Mouse (Mus musculus): ENCODE measurements at regions not wholly inside any gene's neighbourhood (a gene's known extent, or its start where the extent isn't known, plus 50 kb on each side); places are given as distances from the start of the nearest gene placed in this dataset.
"Not testable (repeated sequence)": the region's sequence is repeated elsewhere in the genome, so short reads cannot be mapped to it uniquely, and the experiment has no call there.

DNA sequence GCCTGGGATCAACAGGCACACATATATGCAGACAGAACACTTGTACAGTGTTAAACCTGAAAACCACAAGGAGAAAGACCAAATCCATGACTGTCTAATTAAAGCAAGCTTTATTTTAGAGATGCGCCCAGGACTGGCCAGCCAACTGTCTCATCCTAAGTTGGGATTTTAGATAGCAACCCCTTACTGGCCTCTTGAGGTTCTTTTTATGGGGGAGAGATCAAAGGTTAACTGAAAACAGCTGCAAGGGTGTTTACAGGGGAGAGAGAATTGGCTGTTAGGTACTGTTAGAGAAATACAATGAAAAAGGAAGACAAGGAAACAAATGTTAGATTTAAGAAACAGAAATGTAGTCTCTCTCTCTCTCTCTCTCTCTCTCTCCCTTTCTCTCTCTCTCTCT lies 202.4 kb upstream of the Thpo start:
- no peak for DNase-seq (ENCODE audit: low spot score)
- no peaks in the 10 kb centered on the region for H3K36me3 ChIP-seq (replicated peaks; ENCODE audit: control insufficient read depth, insufficient read depth, low read length)
- H3K4me2 ChIP-seq (ENCODE audit: low read depth, low read length), result no peak overlapping the region
- no peak for ATAC-seq (ENCODE audit: insufficient read depth, low read depth)
- no peak overlapping the region for H3K9ac ChIP-seq (replicated peaks; ENCODE audit: low read depth, low read length)
- H3K4me1 ChIP-seq (ENCODE audit: control insufficient read depth, insufficient read depth), result no peaks in the 10 kb centered on the region
- no peaks in the 10 kb centered on the region for H3K9me3 ChIP-seq (replicated peaks; ENCODE audit: control insufficient read depth, low read length)
- TF ChIP-seq CTCF (IDR thresholded peaks at IDR 0.05; ENCODE audit: low read depth) (no peak), EP300 (IDR thresholded peaks at IDR 0.05; ENCODE audit: low read depth) (no peak)
- WGBS, result 75% methylated on average over 1 of the region's 1 CpGs
- no peak overlapping the region for H3K4me3 ChIP-seq (ENCODE audit: low read depth, low read length)
- H3K27ac ChIP-seq (ENCODE audit: low read depth), result no peak overlapping the region
- H3K27me3 ChIP-seq (ENCODE audit: control insufficient read depth, insufficient read depth, low read length), result no peaks in the 10 kb centered on the region

DNA sequence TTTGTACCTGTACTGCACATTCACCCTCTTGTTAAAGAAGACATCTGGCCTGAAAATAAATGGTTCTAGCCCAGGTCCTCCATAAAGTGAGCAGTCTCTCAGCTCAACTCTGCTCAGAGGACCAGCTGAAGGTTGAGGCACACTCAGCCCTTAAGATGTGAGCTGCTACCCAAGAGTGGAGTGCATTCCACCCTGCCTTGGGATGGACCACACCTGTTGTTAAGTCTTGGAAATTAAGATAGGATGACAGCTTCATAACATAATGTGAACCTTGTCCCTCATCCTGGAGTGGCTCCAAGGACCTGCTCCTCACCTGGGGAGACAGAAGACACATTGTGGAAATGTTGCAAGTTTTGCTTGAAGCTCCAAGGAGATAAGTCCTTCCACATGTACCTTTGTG lies 200.5 kb upstream of the Thpo start:
- not testable (repeated sequence) for ATAC-seq (ENCODE audit: insufficient read depth, low read depth); H3K4me1 ChIP-seq (ENCODE audit: control insufficient read depth, insufficient read depth); H3K4me2 ChIP-seq (ENCODE audit: low read depth, low read length); H3K9ac ChIP-seq (replicated peaks; ENCODE audit: low read depth, low read length); H3K27ac ChIP-seq (ENCODE audit: low read depth); H3K27me3 ChIP-seq (ENCODE audit: control insufficient read depth, insufficient read depth, low read length); H3K4me3 ChIP-seq (ENCODE audit: low read depth, low read length); H3K36me3 ChIP-seq (replicated peaks; ENCODE audit: control insufficient read depth, insufficient read depth, low read length); H3K9me3 ChIP-seq (replicated peaks; ENCODE audit: control insufficient read depth, low read length); DNase-seq (ENCODE audit: low spot score)

DNA sequence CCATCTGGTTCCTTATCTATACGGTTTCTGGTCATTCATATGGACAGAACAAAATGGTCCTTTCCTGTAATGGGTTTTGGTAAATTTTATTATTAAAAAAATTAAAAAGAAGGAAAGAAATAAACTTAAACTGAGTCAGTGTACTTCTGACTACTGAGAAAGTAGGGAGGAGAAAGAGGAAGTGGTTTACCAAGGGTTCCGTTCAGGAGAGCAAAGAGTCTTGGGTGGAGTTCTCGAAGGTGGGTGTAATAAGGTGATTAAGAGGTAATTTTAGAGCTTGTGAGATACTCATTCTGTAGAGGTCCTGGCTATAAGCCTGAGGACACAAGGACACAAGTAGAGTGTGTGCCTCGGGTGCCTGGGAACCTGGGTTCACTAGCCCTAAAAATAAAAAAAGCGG lies 195.7 kb upstream of the Thpo start:
- H3K4me2 ChIP-seq (ENCODE audit: low read depth, low read length); H3K27me3 ChIP-seq (ENCODE audit: control insufficient read depth, insufficient read depth, low read length); H3K9me3 ChIP-seq (replicated peaks; ENCODE audit: control insufficient read depth, low read length); H3K9ac ChIP-seq (replicated peaks; ENCODE audit: low read depth, low read length); H3K27ac ChIP-seq (ENCODE audit: low read depth); H3K4me1 ChIP-seq (ENCODE audit: control insufficient read depth, insufficient read depth); H3K36me3 ChIP-seq (replicated peaks; ENCODE audit: control insufficient read depth, insufficient read depth, low read length); ATAC-seq (ENCODE audit: insufficient read depth, low read depth); DNase-seq (ENCODE audit: low spot score); H3K4me3 ChIP-seq (ENCODE audit: low read depth, low read length): not testable (repeated sequence)
- WGBS, result 69% methylated on average over 5 of the region's 5 CpGs

DNA sequence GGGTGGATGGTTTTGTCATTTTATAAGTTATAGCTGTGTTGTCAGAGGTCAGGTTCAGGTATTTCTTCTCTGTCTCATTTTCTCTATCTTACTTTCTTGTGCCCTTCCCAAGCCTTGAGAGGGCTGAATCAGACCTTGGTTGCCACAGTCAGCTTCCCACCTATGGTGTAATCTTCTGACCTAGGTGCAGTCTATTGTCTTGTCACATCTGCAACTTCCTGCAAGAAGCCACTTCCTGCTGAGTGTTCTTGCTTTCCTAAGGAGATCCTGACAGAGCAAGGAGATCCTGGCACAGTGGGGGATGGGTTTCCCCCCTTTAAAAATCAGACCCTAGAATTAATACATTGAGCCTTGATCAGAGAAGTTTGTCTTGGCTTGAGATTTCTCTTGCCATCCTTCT lies 191.5 kb upstream of the Thpo start:
- not testable (repeated sequence) for H3K4me3 ChIP-seq (ENCODE audit: low read depth, low read length); H3K9me3 ChIP-seq (replicated peaks; ENCODE audit: control insufficient read depth, low read length); H3K27me3 ChIP-seq (ENCODE audit: control insufficient read depth, insufficient read depth, low read length); H3K4me1 ChIP-seq (ENCODE audit: control insufficient read depth, insufficient read depth); H3K9ac ChIP-seq (replicated peaks; ENCODE audit: low read depth, low read length); DNase-seq (ENCODE audit: low spot score); ATAC-seq (ENCODE audit: insufficient read depth, low read depth); H3K4me2 ChIP-seq (ENCODE audit: low read depth, low read length); H3K36me3 ChIP-seq (replicated peaks; ENCODE audit: control insufficient read depth, insufficient read depth, low read length); H3K27ac ChIP-seq (ENCODE audit: low read depth)

DNA sequence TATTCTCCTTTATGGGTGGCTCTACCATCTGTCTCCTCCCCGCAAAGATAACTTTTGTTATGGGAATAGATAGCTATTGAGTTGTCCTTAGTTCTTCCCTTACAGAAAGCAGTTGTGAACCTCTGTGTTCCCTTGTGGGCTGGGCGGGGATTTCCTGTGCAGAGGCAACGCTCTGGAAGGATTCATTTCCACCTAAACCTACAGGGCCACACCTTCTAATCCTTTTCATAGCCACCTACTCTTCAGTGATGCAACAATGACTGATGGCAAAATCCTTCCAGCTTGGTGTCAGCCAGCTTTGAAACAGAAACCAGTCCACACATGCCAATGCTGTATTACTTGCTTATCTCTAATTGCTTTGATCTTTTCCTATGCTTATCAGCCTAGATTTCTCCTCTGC lies 176.6 kb upstream of the Thpo start:
- ATAC-seq (ENCODE audit: insufficient read depth, low read depth); H3K27me3 ChIP-seq (ENCODE audit: control insufficient read depth, insufficient read depth, low read length); DNase-seq (ENCODE audit: low spot score); H3K9me3 ChIP-seq (replicated peaks; ENCODE audit: control insufficient read depth, low read length); H3K4me3 ChIP-seq (ENCODE audit: low read depth, low read length); H3K4me2 ChIP-seq (ENCODE audit: low read depth, low read length); H3K36me3 ChIP-seq (replicated peaks; ENCODE audit: control insufficient read depth, insufficient read depth, low read length); H3K9ac ChIP-seq (replicated peaks; ENCODE audit: low read depth, low read length); H3K4me1 ChIP-seq (ENCODE audit: control insufficient read depth, insufficient read depth); H3K27ac ChIP-seq (ENCODE audit: low read depth): not testable (repeated sequence)
- 61% methylated on average over 3 of the region's 3 CpGs for WGBS

DNA sequence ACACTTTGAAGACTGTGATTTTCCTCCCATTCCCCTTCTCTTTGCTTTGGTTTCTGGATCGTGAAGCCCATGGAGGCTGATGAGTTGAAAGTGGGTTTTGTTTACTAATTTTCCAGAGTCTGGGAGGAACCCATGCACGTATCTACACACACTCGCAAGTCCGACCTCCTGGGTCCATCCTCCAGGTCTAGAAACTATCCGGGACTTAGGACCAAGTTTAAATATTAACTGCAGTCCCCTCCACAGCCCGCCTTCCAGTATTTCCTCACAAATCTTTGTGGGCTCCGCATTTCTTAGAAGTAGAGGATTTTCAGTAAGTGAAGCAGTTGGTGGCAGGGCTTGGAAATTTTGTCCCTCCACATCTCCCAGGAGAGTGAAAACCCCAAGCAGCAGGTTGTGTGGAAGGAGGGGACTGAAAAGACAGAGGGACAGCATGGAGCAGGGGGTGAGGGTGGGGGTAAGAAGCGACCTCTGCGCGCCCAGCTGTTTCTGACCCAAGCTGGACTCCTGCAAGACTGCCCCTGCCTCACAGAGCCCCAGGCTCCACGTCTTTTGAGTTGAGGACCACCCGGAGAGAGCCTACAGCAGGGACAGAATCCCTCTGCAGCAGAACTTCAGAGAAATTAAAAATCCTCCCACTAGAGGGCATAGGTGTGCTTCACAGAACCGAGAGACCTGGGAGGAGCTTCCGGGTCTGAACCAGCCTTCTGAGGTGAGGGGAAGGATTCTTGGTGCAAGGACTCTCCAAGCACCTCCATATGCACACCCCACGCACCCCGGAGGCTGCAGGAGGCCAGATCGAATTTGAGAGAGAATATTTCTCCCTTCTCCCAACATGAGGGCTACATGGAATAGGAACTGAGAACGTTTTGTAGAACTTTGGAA lies 174.4 kb upstream of the Thpo start:
- H3K27me3 ChIP-seq (ENCODE audit: control insufficient read depth, insufficient read depth, low read length); H3K4me1 ChIP-seq (ENCODE audit: control insufficient read depth, insufficient read depth); H3K9me3 ChIP-seq (replicated peaks; ENCODE audit: control insufficient read depth, low read length); H3K4me2 ChIP-seq (ENCODE audit: low read depth, low read length); H3K4me3 ChIP-seq (ENCODE audit: low read depth, low read length); DNase-seq (ENCODE audit: low spot score); ATAC-seq (ENCODE audit: insufficient read depth, low read depth); H3K27ac ChIP-seq (ENCODE audit: low read depth); H3K9ac ChIP-seq (replicated peaks; ENCODE audit: low read depth, low read length); H3K36me3 ChIP-seq (replicated peaks; ENCODE audit: control insufficient read depth, insufficient read depth, low read length): not testable (repeated sequence)
- 39% methylated on average over 16 of the region's 18 CpGs for WGBS

Measured in heart, postnatal 0 days (tissue).